Mouse (Mus musculus) small intestine, adult 2 months (tissue): ENCODE results near the gene Cry2.

Experiments used
- CTCF ChIP-seq: fragments of 200-500 bp; IDR thresholded peaks from 2 replicates; pipeline ENCODE4 v1.5.1; 2012; ENCODE audit warnings: low read depth, mild to moderate bottlenecking, control low read depth, inconsistent platforms, low read length, moderate library complexity, mixed read lengths; ENCODE audit not compliant: insufficient replicate concordance, insufficient read length; ENCODE audit errors: extremely low read depth
- POLR2A ChIP-seq: fragments of 200-500 bp; IDR thresholded peaks from 2 replicates; pipeline ENCODE4 v1.6.1; 2012; ENCODE audit warnings: low read depth, mild to moderate bottlenecking, control low read depth, inconsistent platforms, low read length, moderate library complexity

- TF ChIP-seq POLR2A (no peak), CTCF (no peak)
Observed at GRCm38 (mm10) chr2:92483505-92483904, 49.7 kb upstream of the Cry2 start.
